Mouse (Mus musculus): ENCODE data around the gene Dhx9.

GRCm38 (mm10) chr1:153481025-153481412, 6.4 kb downstream of the Dhx9 start:
- TF ChIP-seq CTCF (IDR thresholded peaks at IDR 0.05; ENCODE audit: low read depth) (no peak), EP300 (optimal IDR thresholded peaks at IDR 0.05) (no peak)

Data from stomach, postnatal 0 days (tissue).